Mouse (Mus musculus): ENCODE data around the gene Pbx1. TPM values are rescaled to one million over a fixed set of nuclear protein-coding genes. Genes with fewer than 3 reads are reported as not detected.

Pbx1 gene
- polyA plus RNA-seq, 1 experiment = 0.08 TPM

DNA sequence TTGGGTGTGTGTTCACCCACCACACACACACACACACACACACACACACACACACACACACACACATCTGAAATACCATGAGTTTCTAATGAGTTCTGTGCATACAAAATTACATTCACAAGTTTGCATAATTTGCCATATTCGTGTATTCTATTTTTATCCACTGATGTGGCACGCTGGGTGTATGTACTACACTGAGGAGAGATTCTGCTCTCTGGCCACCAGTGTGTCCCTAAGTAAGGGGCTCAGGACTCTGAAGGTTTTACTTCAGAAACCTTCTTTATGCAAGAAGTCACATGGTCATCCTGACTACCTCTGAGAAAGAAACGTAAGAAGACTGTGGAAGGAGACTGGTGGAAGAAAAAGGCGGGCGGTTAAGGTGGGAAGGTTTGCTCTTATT, 191.7 kb downstream of the Pbx1 start:
- H3K4me3 ChIP-seq (replicated peaks) = no peak overlapping the region
- H3K9me3 ChIP-seq (ENCODE audit: control insufficient read depth, low read length) = no peaks in the 10 kb centered on the region
- TF ChIP-seq GATA1 (IDR thresholded peaks at IDR 0.05; ENCODE audit: low read length) = no peak
- TF ChIP-seq TAL1 (IDR thresholded peaks at IDR 0.05; ENCODE audit: low read length) = no peak
- H3K27me3 ChIP-seq (ENCODE audit: control insufficient read depth) = no peaks in the 10 kb centered on the region
- H3K36me3 ChIP-seq (ENCODE audit: control insufficient read depth) = no peaks in the 10 kb centered on the region
- no peaks in the 10 kb centered on the region for H3K4me1 ChIP-seq (ENCODE audit: control insufficient read depth)

DNA sequence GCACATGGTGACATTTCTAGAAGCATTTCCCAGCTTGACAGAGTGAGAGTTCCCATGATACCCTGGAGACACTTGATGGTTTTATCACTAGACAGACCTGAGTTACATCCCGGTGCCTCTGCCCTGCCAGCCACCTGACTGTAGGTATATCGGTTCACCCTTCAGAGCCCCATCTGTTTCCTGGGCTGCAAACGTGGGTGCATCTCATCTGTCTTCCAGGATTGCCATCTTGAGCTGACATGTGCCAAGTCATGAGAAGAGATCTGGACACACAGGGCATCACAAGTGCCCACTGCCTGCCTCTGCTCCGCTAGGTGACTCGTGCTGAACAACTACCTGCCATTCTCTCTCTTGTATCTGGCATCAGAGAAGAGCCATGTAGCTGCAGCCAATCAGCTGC, 196.0 kb downstream of the Pbx1 start:
- H3K4me3 ChIP-seq (replicated peaks) = no peak overlapping the region
- TF ChIP-seq GATA1 (IDR thresholded peaks at IDR 0.05; ENCODE audit: low read length) = no peak
- no peak for TF ChIP-seq TAL1 (IDR thresholded peaks at IDR 0.05; ENCODE audit: low read length)
- no peaks in the 10 kb centered on the region for H3K9me3 ChIP-seq (ENCODE audit: control insufficient read depth, low read length)
- no peaks in the 10 kb centered on the region for H3K4me1 ChIP-seq (ENCODE audit: control insufficient read depth)
- H3K36me3 ChIP-seq (ENCODE audit: control insufficient read depth) = no peaks in the 10 kb centered on the region
- H3K27me3 ChIP-seq (ENCODE audit: control insufficient read depth) = no peaks in the 10 kb centered on the region

DNA sequence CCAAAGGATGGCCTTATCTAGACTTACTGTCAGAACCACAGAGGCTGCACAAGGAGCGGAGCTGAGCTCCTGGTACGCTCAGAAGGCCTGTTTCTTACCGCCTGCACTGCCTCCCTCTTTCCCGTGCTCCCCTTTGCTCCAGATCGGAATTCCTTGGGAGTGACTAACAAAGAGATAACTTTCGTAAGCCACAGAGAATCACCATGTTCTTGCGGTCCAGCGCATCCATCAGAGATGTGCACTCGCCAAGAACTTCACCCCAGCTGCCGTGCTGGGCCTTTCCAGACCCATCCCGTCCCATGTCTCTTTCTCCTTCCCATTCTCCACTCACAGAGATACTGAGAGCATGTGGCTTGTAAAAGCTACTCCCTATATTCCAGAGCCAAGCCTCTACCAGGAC, 197.7 kb downstream of the Pbx1 start:
- TF ChIP-seq TAL1 (IDR thresholded peaks at IDR 0.05; ENCODE audit: low read length) (no peak), GATA1 (IDR thresholded peaks at IDR 0.05; ENCODE audit: low read length) (no peak)
- Histone ChIP-seq H3K4me3 (replicated peaks) (no peak overlapping the region), H3K27me3 (ENCODE audit: control insufficient read depth) (no peaks in the 10 kb centered on the region), H3K36me3 (ENCODE audit: control insufficient read depth) (no peaks in the 10 kb centered on the region), H3K9me3 (ENCODE audit: control insufficient read depth, low read length) (no peaks in the 10 kb centered on the region), H3K4me1 (ENCODE audit: control insufficient read depth) (no peaks in the 10 kb centered on the region)

DNA sequence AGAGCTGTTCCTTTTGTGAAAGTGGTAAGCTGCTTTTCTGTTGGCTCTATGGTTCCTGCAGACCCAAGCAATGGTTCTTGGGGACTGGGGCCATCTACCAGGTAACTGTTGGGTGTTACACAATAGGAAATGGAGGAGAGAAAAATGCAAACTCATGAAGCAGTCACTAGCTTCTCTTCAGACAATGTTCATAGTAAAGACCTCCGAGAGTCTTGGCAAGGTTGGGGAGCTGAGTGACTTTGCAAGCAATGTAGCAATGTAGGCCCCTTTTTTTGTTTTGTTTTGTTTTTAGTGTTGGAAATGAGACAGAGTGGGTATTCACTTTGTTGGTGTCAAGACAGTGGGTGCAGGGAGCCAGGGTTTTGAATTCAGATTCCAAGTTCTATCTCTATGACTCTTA, 198.9 kb downstream of the Pbx1 start:
- no peaks in the 10 kb centered on the region for H3K9me3 ChIP-seq (ENCODE audit: control insufficient read depth, low read length)
- TF ChIP-seq TAL1 (IDR thresholded peaks at IDR 0.05; ENCODE audit: low read length) (no peak), GATA1 (IDR thresholded peaks at IDR 0.05; ENCODE audit: low read length) (no peak)
- no peaks in the 10 kb centered on the region for H3K4me1 ChIP-seq (ENCODE audit: control insufficient read depth)
- no peaks in the 10 kb centered on the region for H3K27me3 ChIP-seq (ENCODE audit: control insufficient read depth)
- no peak overlapping the region for H3K4me3 ChIP-seq (replicated peaks)
- no peaks in the 10 kb centered on the region for H3K36me3 ChIP-seq (ENCODE audit: control insufficient read depth)

DNA sequence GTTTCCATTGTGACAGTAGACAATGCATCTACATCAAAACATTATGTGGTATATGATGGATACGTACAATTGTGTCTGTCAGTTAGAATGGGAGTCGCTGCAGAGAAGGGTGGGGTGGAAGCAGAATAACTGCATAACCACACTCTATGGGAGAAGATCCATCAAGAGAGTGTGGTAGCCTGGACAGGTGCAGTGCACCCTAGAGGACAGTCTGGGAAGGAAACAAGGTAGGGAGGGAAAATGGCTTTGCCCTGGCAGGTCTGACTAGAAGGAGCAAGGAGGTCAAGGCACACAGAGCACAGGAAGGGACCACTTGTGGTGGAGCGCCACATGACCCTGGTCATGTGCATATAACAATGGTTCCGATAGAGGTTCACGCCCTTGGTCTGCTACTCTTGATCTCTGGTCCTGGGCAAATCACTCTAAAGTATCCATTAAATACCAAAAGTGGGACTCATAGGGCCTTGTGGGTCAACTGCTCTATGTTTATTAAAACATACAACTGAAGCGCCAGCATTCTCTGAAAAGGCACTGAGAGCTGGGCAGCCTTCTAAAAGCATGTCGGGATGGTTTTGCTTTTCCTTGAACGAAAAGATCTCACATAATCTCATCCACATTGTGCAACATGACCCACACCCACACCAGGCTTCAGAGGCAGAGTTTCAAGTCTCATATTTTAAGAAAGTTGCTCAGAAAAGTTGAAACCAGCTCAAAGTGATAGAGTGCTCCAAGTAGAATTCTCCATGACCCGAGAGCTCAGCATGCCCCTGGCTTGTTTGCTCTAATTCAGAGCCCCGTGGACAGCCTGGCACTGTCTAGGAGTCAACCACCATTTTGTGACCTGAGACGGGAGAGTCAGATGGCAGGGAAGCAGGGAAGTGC, 200.3 kb downstream of the Pbx1 start:
- Histone ChIP-seq H3K36me3 (ENCODE audit: control insufficient read depth) (no peaks in the 10 kb centered on the region), H3K4me3 (replicated peaks) (no peak overlapping the region), H3K4me1 (ENCODE audit: control insufficient read depth) (no peaks in the 10 kb centered on the region), H3K9me3 (ENCODE audit: control insufficient read depth, low read length) (no peaks in the 10 kb centered on the region), H3K27me3 (ENCODE audit: control insufficient read depth) (no peaks in the 10 kb centered on the region)
- TF ChIP-seq GATA1 (IDR thresholded peaks at IDR 0.05; ENCODE audit: low read length) (no peak), TAL1 (IDR thresholded peaks at IDR 0.05; ENCODE audit: low read length) (no peak)

DNA sequence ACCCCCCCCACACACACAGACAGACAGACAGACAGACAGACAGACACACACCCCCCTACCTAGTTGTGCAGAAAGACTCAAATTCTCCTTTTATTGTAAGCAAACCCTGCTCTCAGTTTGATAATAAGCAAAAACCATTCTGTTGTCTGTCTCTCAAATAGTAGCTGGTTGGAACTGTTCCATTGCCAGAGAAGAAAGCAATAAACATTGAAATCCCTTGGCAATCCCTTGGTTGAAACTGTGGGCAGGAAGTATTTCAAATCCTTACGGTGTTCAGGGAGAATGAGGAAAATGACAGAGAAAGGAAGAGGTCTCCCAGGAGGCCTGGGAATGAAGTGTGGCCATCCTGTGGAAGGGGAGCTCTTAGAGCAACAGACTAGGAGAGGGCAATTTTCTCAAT, 201.2 kb downstream of the Pbx1 start:
- Histone ChIP-seq H3K36me3 (ENCODE audit: control insufficient read depth) (no peaks in the 10 kb centered on the region), H3K4me3 (replicated peaks) (no peak overlapping the region), H3K27me3 (ENCODE audit: control insufficient read depth) (no peaks in the 10 kb centered on the region), H3K4me1 (ENCODE audit: control insufficient read depth) (peaks cover 5% of the 10 kb centered on the region), H3K9me3 (ENCODE audit: control insufficient read depth, low read length) (no peaks in the 10 kb centered on the region)
- TF ChIP-seq GATA1 (IDR thresholded peaks at IDR 0.05; ENCODE audit: low read length) (no peak), TAL1 (IDR thresholded peaks at IDR 0.05; ENCODE audit: low read length) (no peak)

DNA sequence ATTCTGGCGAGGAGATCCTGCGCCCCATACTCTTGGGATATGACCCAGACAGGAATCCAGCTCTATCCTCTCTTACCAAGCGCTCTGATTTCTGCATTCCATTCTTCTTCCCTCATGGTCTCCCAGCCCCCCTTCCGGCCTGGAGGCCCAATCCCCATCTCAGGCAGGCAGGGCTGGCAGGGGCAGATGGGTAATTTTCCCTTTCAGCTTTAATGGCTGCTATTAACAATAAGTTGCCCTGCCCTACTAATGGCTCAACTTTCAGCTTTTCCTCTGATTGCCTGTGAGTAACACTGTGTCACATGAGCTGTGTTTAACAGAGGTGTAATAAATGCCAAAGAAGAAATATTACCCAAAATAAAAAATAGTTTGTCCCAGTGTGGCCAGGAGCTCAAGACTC, 201.9 kb downstream of the Pbx1 start:
- TF ChIP-seq GATA1 (IDR thresholded peaks at IDR 0.05; ENCODE audit: low read length) (no peak), TAL1 (IDR thresholded peaks at IDR 0.05; ENCODE audit: low read length) (no peak)
- no peaks in the 10 kb centered on the region for H3K36me3 ChIP-seq (ENCODE audit: control insufficient read depth)

DNA sequence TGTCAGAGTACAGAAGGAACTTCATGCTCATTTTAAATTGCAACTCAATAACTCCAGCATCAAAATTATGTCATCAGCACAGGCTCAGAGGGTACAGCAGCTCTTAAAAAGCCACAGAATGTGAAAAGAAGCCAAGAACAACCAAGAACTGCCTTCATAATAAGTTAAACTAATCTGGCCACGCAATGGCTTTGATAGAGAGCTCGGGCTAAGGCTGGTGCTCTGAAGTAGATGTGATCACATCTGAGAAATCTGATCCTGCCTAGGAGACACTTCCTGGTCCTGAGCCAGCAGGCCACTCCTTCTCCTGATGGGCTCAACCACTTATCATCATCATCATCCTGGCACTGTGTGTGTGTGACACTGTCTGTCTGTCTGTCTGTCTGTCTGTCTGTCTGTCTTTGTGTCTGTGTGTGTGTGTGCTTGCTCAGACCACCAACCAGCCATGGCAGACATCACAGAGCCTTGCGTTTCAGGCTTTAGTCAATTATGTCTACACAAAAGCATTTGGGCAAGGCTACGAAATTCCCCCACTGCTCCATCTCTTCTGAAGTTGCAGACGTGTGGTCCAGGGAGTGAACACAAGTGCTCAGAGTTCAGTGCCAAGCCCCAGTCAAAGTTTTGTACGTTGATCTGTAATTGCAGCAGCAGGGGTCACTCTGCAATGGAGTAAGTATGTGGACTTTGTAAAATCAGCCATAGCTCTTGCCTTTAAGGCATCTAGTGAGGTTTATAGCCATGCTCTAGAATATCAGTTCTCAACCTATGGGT, 203.1 kb downstream of the Pbx1 start:
- H3K36me3 ChIP-seq (ENCODE audit: control insufficient read depth) = no peaks in the 10 kb centered on the region
- no peak for TF ChIP-seq GATA1 (IDR thresholded peaks at IDR 0.05; ENCODE audit: low read length)
- TF ChIP-seq TAL1 (IDR thresholded peaks at IDR 0.05; ENCODE audit: low read length) = no peak
- H3K9me3 ChIP-seq (ENCODE audit: control insufficient read depth, low read length) = no peaks in the 10 kb centered on the region
- no peaks in the 10 kb centered on the region for H3K27me3 ChIP-seq (ENCODE audit: control insufficient read depth)
- peaks cover 9% of the 10 kb centered on the region for H3K4me1 ChIP-seq (ENCODE audit: control insufficient read depth)
- no peak overlapping the region for H3K4me3 ChIP-seq (replicated peaks)

More for the DNA sequence above, 201.9 kb downstream of the Pbx1 start:
- no peaks in the 10 kb centered on the region for H3K27me3 ChIP-seq (ENCODE audit: control insufficient read depth)
- H3K9me3 ChIP-seq (ENCODE audit: control insufficient read depth, low read length) = no peaks in the 10 kb centered on the region
- H3K4me3 ChIP-seq (replicated peaks) = no peak overlapping the region
- peaks cover 9% of the 10 kb centered on the region for H3K4me1 ChIP-seq (ENCODE audit: control insufficient read depth)

DNA sequence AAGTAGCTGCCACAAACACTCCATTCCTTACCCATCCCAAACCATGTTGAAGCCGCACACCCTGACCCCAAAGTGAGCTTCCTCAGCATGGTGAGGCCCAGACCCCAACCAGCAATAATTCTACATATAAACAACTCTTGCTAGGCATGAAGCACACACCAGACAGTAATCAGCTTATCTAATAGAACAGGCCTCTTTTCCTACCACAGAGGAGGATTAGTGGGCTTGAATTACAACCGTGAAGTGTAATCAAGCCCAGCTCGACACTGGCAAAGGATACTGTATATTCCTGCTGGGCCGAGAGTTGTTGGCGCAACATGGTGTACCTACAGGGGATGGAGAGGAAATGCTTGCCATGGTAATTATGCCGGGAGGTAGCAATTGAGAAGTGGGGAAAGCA, 205.9 kb downstream of the Pbx1 start:
- no peaks in the 10 kb centered on the region for H3K9me3 ChIP-seq (ENCODE audit: control insufficient read depth, low read length)
- no peaks in the 10 kb centered on the region for H3K36me3 ChIP-seq (ENCODE audit: control insufficient read depth)
- TF ChIP-seq TAL1 (IDR thresholded peaks at IDR 0.05; ENCODE audit: low read length) (no peak), GATA1 (IDR thresholded peaks at IDR 0.05; ENCODE audit: low read length) (no peak)
- H3K4me3 ChIP-seq (replicated peaks) = no peak overlapping the region
- no peaks in the 10 kb centered on the region for H3K27me3 ChIP-seq (ENCODE audit: control insufficient read depth)
- H3K4me1 ChIP-seq (ENCODE audit: control insufficient read depth) = peaks cover 9% of the 10 kb centered on the region
